Mouse (Mus musculus): Measurements from ENCODE around the gene Ccdc60. TPM values are rescaled to one million over a fixed set of nuclear protein-coding genes. Genes with fewer than 3 reads are reported as not detected.
"Not testable (repeated sequence)": the region's sequence is repeated elsewhere in the genome, so short reads cannot be mapped to it uniquely, and the experiment has no call there.

Ccdc60 gene
- polyA plus RNA-seq, 1 experiment, result 0.38 TPM

DNA sequence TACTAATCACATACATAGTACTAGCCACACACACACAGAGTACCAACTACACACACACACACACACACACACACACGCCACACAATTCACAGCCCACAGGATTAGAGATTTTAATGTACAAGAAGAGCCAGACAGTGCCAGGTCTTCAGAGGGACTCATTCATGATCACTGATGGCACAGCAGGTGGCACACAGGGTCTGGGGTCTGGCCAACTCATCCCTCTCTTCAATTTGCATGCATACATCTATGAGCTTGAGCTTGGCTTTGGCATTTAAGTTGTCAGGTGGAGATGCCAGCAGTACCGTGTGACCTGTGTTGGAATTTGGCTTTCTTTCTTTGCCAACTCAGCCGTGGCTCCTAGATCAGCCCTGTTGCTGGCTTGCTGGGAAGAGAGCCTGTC, 97.2 kb downstream of the Ccdc60 start:
- no peak for TF ChIP-seq POLR2A (IDR thresholded peaks at IDR 0.05; ENCODE audit: borderline replicate concordance, insufficient read depth, low read length)
- no peak for TF ChIP-seq CTCF (IDR thresholded peaks at IDR 0.05; ENCODE audit: borderline replicate concordance, insufficient read depth, low read depth, low read length)
- H3K4me3 ChIP-seq (replicated peaks; ENCODE audit: insufficient read depth, low read depth, low read length), result no peak overlapping the region
- DNase-seq, result no peak
- H3K4me1 ChIP-seq (ENCODE audit: control insufficient read depth, insufficient read depth, low read length), result peaks cover 2% of the 10 kb centered on the region; the same call in 1 of the 2 replicates
- 25% methylated on average over 3 of the region's 3 CpGs for WGBS
- no peaks in the 10 kb centered on the region for H3K27me3 ChIP-seq (ENCODE audit: control insufficient read depth, insufficient read depth, low read length)
- H3K27ac ChIP-seq (ENCODE audit: insufficient read depth, low read length), result no peak overlapping the region

DNA sequence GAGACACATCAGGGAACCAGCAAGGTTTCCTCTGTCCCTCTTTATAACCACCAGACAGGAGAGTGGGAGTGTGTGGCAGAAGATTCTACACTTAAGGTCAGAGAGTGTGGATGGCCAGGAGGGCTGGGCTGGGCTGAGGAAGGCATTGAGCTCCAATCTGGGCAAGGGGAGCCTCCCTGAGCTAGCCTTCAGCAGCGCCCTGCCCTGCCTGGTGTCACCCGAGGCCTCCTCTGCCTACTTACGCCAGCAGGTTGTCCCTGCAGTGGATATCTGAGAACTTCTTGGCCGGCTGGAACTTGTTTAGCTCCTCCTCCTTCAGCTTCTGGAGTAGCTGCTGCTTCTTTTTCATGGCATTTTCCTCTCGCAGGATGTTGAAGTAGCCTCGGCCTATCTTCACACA, 99.0 kb downstream of the Ccdc60 start:
- no peak overlapping the region for H3K27ac ChIP-seq (ENCODE audit: insufficient read depth, low read length)
- no peak overlapping the region for H3K4me3 ChIP-seq (replicated peaks; ENCODE audit: insufficient read depth, low read depth, low read length)
- peaks cover 2% of the 10 kb centered on the region; the same call in 1 of the 2 replicates for H3K4me1 ChIP-seq (ENCODE audit: control insufficient read depth, insufficient read depth, low read length)
- TF ChIP-seq POLR2A (IDR thresholded peaks at IDR 0.05; ENCODE audit: borderline replicate concordance, insufficient read depth, low read length) (no peak), CTCF (IDR thresholded peaks at IDR 0.05; ENCODE audit: borderline replicate concordance, insufficient read depth, low read depth, low read length) (no peak)
- 52% methylated on average over 6 of the region's 6 CpGs for WGBS
- H3K27me3 ChIP-seq (ENCODE audit: control insufficient read depth, insufficient read depth, low read length), result no peaks in the 10 kb centered on the region
- no peak for DNase-seq

DNA sequence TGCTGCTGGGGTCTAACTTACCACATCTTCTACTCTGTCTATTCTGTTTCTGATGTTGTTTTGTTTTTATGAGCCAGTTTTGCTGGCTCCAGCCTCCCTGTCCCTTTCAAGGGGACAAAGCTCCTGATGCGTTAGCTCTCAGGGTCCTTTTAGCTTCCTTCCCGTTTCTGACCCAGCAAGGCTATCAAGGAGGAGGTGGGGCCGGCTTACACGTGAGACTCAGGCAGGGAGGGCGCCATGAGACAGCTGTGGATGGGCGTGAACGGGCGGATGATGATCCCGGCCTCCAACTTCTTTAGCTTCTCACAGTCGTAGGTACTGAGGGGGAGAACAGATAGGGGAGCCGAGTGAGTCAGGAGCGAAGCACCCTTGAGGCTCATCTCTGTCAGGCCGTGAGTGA, 108.2 kb downstream of the Ccdc60 start:
- DNase-seq, result no peak

DNA sequence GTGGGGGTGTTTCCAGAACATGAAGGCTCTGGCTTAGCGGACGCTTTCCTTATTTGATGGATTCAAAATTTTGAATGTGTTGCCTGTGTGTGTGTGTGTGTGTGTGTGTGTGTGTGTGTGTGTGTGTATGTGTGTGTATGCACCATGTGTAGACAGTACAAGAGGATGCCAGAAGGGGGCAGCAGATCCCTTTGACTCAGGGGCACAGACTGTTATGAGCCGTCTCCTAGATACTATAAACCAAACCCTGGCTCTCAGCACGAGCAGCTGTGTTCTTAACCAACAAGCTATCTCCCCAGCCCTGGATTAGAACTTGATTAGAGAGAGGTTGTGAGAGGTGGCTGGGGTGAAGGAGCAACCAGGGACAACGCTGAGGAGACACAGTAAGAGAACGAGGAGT, 117.1 kb downstream of the Ccdc60 start:
- no peak overlapping the region for H3K4me3 ChIP-seq (replicated peaks; ENCODE audit: insufficient read depth, low read depth, low read length)
- no peaks in the 10 kb centered on the region for H3K27me3 ChIP-seq (ENCODE audit: control insufficient read depth, insufficient read depth, low read length)
- DNase-seq, result no peak
- H3K27ac ChIP-seq (ENCODE audit: insufficient read depth, low read length), result no peak overlapping the region
- TF ChIP-seq POLR2A (IDR thresholded peaks at IDR 0.05; ENCODE audit: borderline replicate concordance, insufficient read depth, low read length), result no peak
- no peak for TF ChIP-seq CTCF (IDR thresholded peaks at IDR 0.05; ENCODE audit: borderline replicate concordance, insufficient read depth, low read depth, low read length)
- 92% methylated on average over 6 of the region's 6 CpGs for WGBS
- no peaks in the 10 kb centered on the region for H3K4me1 ChIP-seq (ENCODE audit: control insufficient read depth, insufficient read depth, low read length)

More for the DNA sequence above, 108.2 kb downstream of the Ccdc60 start:
- Histone ChIP-seq H3K4me1 (ENCODE audit: control insufficient read depth, insufficient read depth, low read length) (no peaks in the 10 kb centered on the region), H3K27ac (ENCODE audit: insufficient read depth, low read length) (no peak overlapping the region), H3K27me3 (ENCODE audit: control insufficient read depth, insufficient read depth, low read length) (no peaks in the 10 kb centered on the region), H3K4me3 (replicated peaks; ENCODE audit: insufficient read depth, low read depth, low read length) (no peak overlapping the region)
- WGBS, result 42% methylated on average over 13 of the region's 13 CpGs
- no peak for TF ChIP-seq CTCF (IDR thresholded peaks at IDR 0.05; ENCODE audit: borderline replicate concordance, insufficient read depth, low read depth, low read length)
- no peak for TF ChIP-seq POLR2A (IDR thresholded peaks at IDR 0.05; ENCODE audit: borderline replicate concordance, insufficient read depth, low read length)

DNA sequence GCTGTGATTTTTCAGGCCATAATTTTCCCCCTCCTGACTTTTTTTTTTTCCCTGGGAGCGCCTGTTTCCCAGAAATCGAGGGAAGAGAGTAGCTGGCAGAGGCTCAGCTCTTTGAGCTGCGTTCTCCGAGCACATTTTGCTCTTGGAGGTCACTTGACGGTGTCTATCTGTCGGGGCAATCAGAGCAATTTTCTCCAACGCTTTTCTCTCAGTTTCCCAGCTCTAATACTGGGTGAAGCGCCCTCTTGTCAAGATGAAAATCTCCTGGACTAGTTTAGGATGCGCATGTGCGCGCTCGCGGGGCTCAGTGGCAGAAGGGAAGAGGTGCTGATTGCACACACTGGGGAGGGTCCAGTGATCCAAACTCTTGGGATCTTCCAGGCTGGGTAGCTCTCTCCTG, 121.8 kb downstream of the Ccdc60 start:
- no peak for TF ChIP-seq POLR2A (IDR thresholded peaks at IDR 0.05; ENCODE audit: borderline replicate concordance, insufficient read depth, low read length)
- no peak for TF ChIP-seq CTCF (IDR thresholded peaks at IDR 0.05; ENCODE audit: borderline replicate concordance, insufficient read depth, low read depth, low read length)
- DNase-seq, result no peak
- H3K4me1 ChIP-seq (ENCODE audit: control insufficient read depth, insufficient read depth, low read length), result no peaks in the 10 kb centered on the region
- WGBS, result 67% methylated on average over 13 of the region's 13 CpGs
- H3K27me3 ChIP-seq (ENCODE audit: control insufficient read depth, insufficient read depth, low read length), result no peaks in the 10 kb centered on the region
- H3K27ac ChIP-seq (ENCODE audit: insufficient read depth, low read length), result no peak overlapping the region
- no peak overlapping the region for H3K4me3 ChIP-seq (replicated peaks; ENCODE audit: insufficient read depth, low read depth, low read length)

DNA sequence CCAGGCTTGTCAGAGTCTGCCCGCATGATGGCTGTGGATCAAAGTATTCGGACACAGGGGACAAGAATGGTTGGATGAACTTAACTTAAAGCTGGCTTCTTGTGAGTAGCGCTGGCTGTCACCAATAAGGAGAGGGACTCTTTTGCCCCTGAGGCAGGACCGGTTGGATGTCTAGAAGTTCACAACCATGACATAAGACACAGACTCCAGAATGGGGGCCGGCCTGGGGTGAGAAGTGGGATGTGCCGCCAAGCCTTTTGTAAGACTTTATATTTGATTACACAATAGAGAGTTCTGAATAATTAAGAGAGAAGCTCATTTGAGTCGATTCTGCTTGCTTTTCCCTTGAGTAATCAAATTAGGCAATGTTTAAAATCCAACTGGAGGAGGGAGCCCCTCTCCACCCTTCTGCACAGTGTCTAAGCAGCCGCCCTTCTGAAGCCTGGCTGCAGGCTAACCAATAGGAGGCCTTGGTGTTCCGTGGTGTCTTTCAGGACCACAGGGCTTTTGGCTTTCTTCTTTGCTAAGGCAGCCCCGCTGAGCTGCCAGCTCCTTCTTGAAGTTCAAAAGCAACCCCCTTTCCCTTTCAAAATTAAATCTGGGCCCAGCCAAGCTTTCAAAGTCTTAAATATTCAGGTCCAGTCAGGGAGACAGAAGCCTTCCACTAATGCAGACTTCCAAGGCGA, 123.4 kb downstream of the Ccdc60 start:
- Histone ChIP-seq H3K4me3 (replicated peaks; ENCODE audit: insufficient read depth, low read depth, low read length) (no peak overlapping the region), H3K27ac (ENCODE audit: insufficient read depth, low read length) (no peak overlapping the region), H3K4me1 (ENCODE audit: control insufficient read depth, insufficient read depth, low read length) (no peaks in the 10 kb centered on the region), H3K27me3 (ENCODE audit: control insufficient read depth, insufficient read depth, low read length) (no peaks in the 10 kb centered on the region)
- no peak for DNase-seq
- 41% methylated on average over 11 of the region's 11 CpGs for whole genome bisulfite sequencing
- no peak for TF ChIP-seq CTCF (IDR thresholded peaks at IDR 0.05; ENCODE audit: borderline replicate concordance, insufficient read depth, low read depth, low read length)
- TF ChIP-seq POLR2A (IDR thresholded peaks at IDR 0.05; ENCODE audit: borderline replicate concordance, insufficient read depth, low read length), result no peak

DNA sequence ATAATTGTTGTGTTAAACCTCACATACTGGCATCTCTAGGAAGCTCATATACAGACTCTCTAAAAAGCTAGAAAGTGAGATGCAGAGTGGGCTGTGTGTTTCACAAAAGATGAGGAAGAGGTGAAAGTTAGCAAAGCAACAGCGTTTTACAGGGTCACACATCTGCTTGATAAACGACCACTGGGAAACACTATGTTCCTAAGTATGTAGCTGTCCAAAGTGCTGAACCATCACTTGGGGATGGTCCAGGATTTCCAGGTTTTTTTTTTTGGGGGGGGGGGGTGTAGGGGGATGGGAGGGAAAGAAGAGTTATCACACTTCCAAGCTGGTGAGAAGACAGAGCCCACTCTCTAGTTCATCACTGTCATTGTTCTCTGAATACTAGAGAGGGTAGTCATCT, 134.0 kb downstream of the Ccdc60 start:
- TF ChIP-seq POLR2A (IDR thresholded peaks at IDR 0.05; ENCODE audit: borderline replicate concordance, insufficient read depth, low read length) (no peak), CTCF (IDR thresholded peaks at IDR 0.05; ENCODE audit: borderline replicate concordance, insufficient read depth, low read depth, low read length) (no peak)
- H3K4me1 ChIP-seq (ENCODE audit: control insufficient read depth, insufficient read depth, low read length), result no peaks in the 10 kb centered on the region
- H3K27me3 ChIP-seq (ENCODE audit: control insufficient read depth, insufficient read depth, low read length), result no peaks in the 10 kb centered on the region
- WGBS, result 32% methylated on average over 2 of the region's 2 CpGs
- H3K27ac ChIP-seq (ENCODE audit: insufficient read depth, low read length), result no peak overlapping the region
- H3K4me3 ChIP-seq (replicated peaks; ENCODE audit: insufficient read depth, low read depth, low read length), result no peak overlapping the region
- DNase-seq, result no peak

DNA sequence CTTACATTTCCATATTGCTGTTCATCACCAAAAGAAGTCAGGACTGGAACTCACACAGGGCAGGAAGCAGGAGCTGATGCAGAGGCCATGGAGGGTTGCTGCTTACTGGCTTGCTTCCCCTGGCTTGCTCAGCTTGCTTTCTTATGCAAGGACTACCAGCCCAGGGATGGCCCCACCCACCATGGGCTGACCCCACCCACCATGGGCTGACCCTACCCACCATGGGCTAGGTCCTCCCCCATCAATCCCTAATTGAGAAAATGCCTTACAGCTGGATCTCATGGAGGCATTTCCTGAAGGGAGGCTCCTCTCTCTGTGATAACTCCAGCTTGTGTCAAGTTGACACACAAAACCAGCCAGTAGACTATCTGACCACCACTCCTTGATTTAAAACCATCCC, 142.3 kb downstream of the Ccdc60 start:
- H3K27ac ChIP-seq (ENCODE audit: insufficient read depth, low read length); H3K4me3 ChIP-seq (replicated peaks; ENCODE audit: insufficient read depth, low read depth, low read length); H3K27me3 ChIP-seq (ENCODE audit: control insufficient read depth, insufficient read depth, low read length); DNase-seq; H3K4me1 ChIP-seq (ENCODE audit: control insufficient read depth, insufficient read depth, low read length): not testable (repeated sequence)

Measured in cerebellum, adult 2 months (tissue).